Mouse (Mus musculus): ENCODE measurements at regions not wholly inside any gene's neighbourhood (a gene's known extent, or its start where the extent isn't known, plus 50 kb on each side); places are given as distances from the start of the nearest gene placed in this dataset.
A peak's percentile ranks its signal among the peaks of the same experiment; 100 is the strongest.

- no peak for DNase-seq
Observed at GRCm38 (mm10) chr13:16762727-16763512, 751.3 kb downstream of the Inhba start.

GRCm38 (mm10) chr13:16763746-16764145 lies 752.1 kb downstream of the Inhba start:
- DNase-seq, result peak; percentile 52

GRCm38 (mm10) chr13:16769409-16769808 lies 757.8 kb downstream of the Inhba start:
- DNase-seq, result no peak

- DNase-seq, result no peak
Observed at GRCm38 (mm10) chr13:16769848-16770422, 758.3 kb downstream of the Inhba start.

GRCm38 (mm10) chr13:16771845-16772244 lies 760.2 kb downstream of the Inhba start:
- no peak for DNase-seq

GRCm38 (mm10) chr13:16805560-16805959 lies 793.9 kb downstream of the Inhba start:
- no peak for DNase-seq

Data from thymus, postnatal 4 days (tissue).